Mouse (Mus musculus) C2C12 (cell line): ENCODE measurements around the gene Kmt2d. TPM values are rescaled to one million over a fixed set of nuclear protein-coding genes. Genes with fewer than 3 reads are reported as not detected.

ENCODE experiments used
- H3K27me3 ChIP-seq: one replicate; pipeline ENCODE4 v1.6.1; 2011; ENCODE audit not compliant: control insufficient read depth, insufficient read depth, insufficient read length
- H3K36me3 ChIP-seq: one replicate; pipeline ENCODE4 v1.6.1; 2011; ENCODE audit not compliant: control insufficient read depth, insufficient read depth
- H3K4me3 ChIP-seq: one replicate; pipeline ENCODE4 v1.5.1; 2011; ENCODE audit warnings: mild to moderate bottlenecking, control low read depth; ENCODE audit not compliant: poor library complexity, insufficient read depth, severe bottlenecking
- H3K79me2 ChIP-seq: one replicate; pipeline ENCODE4 v1.6.1; 2011; ENCODE audit not compliant: control insufficient read depth, insufficient read depth
- H3K79me3 ChIP-seq: one replicate; pipeline ENCODE4 v1.6.1; 2011; ENCODE audit warnings: low read depth, control low read depth
- H3ac ChIP-seq: one replicate; pipeline ENCODE3; 2011; ENCODE audit warnings: low read depth; ENCODE audit not compliant: control insufficient read depth, insufficient read length
- CEBPB ChIP-seq: IDR thresholded peaks from one replicate; pipeline ENCODE4 v1.6.1; 2011; ENCODE audit warnings: low read depth, mild to moderate bottlenecking, control low read depth, moderate library complexity
- CTCF ChIP-seq: IDR thresholded peaks from one replicate; pipeline ENCODE4 v1.5.1; 2011; ENCODE audit not compliant: control insufficient read depth, insufficient read depth, insufficient read length
- FOSL1 ChIP-seq: IDR thresholded peaks from one replicate; pipeline ENCODE4 v1.8.0; 2011; ENCODE audit warnings: mild to moderate bottlenecking, low read length; ENCODE audit not compliant: poor library complexity, insufficient read depth, severe bottlenecking
- MAX ChIP-seq: IDR thresholded peaks from one replicate; pipeline ENCODE4 v1.6.1; 2011; ENCODE audit warnings: mild to moderate bottlenecking, control low read depth
- MYOD1 ChIP-seq: IDR thresholded peaks from one replicate; pipeline ENCODE4 v1.6.1; 2011; ENCODE audit warnings: low read depth; ENCODE audit not compliant: control insufficient read depth, insufficient read length
- MYOG ChIP-seq: IDR thresholded peaks from one replicate; pipeline ENCODE4 v1.6.1; 2011; ENCODE audit not compliant: control insufficient read depth, insufficient read length; ENCODE audit errors: extremely low read depth
- USF1 ChIP-seq: IDR thresholded peaks from one replicate; pipeline ENCODE4 v1.6.1; 2011; ENCODE audit warnings: low read depth, mild to moderate bottlenecking, control low read depth, moderate library complexity
- polyA plus RNA-seq: library from polyadenylated mRNA; unstranded; fragments of >200 nt; fragmentation: generic; extraction: Trizol; gene quantifications from one replicate; pipeline ENCODE4 v1.2.1, GENCODE M21; 2012; ENCODE audit warnings: missing spikeins

The Kmt2d gene
- polyA plus RNA-seq, 1 experiment = 23.8 TPM

GRCm38 (mm10) chr15:98914903-98915302 lies 43.9 kb upstream of the Kmt2d start:
- no peak overlapping the region for H3ac ChIP-seq
- peaks cover 34% of the 10 kb centered on the region for H3K79me2 ChIP-seq
- no peaks in the 10 kb centered on the region for H3K79me3 ChIP-seq
- H3K36me3 ChIP-seq = peaks cover 41% of the 10 kb centered on the region
- no peak overlapping the region for H3K4me3 ChIP-seq
- TF ChIP-seq FOSL1 = no peak
- TF ChIP-seq CTCF = no peak
- no peak for TF ChIP-seq MAX
- TF ChIP-seq CEBPB = no peak
- no peak for TF ChIP-seq USF1
- no peak for TF ChIP-seq MYOD1
- no peak for TF ChIP-seq MYOG
- no peaks in the 10 kb centered on the region for H3K27me3 ChIP-seq

GRCm38 (mm10) chr15:98904692-98905091 lies 33.7 kb upstream of the Kmt2d start:
- Histone ChIP-seq H3K79me2 (no peaks in the 10 kb centered on the region), H3K36me3 (peaks cover 11% of the 10 kb centered on the region), H3K4me3 (no peak overlapping the region), H3K79me3 (no peaks in the 10 kb centered on the region), H3ac (no peak overlapping the region), H3K27me3 (no peaks in the 10 kb centered on the region)
- TF ChIP-seq USF1 (no peak), CTCF (peak; percentile 66)

- Histone ChIP-seq H3K4me3 (no peak overlapping the region), H3ac (no peak overlapping the region), H3K79me3 (no peaks in the 10 kb centered on the region), H3K27me3 (peaks cover 7% of the 10 kb centered on the region), H3K36me3 (no peaks in the 10 kb centered on the region), H3K79me2 (no peaks in the 10 kb centered on the region)
- TF ChIP-seq CTCF (no peak), MAX (no peak), USF1 (no peak), FOSL1 (no peak), MYOD1 (no peak), CEBPB (no peak), MYOG (no peak)
These were observed 31.6 kb upstream of the Kmt2d start for GRCm38 (mm10) chr15:98902600-98902999.

- TF ChIP-seq FOSL1 (no peak), MYOD1 (no peak), MYOG (no peak), CEBPB (no peak), USF1 (no peak), CTCF (no peak), MAX (no peak)
- Histone ChIP-seq H3K27me3 (peaks cover 11% of the 10 kb centered on the region), H3K4me3 (no peak overlapping the region), H3K36me3 (no peaks in the 10 kb centered on the region), H3K79me2 (no peaks in the 10 kb centered on the region), H3K79me3 (no peaks in the 10 kb centered on the region), H3ac (no peak overlapping the region)
These were observed 30.5 kb upstream of the Kmt2d start for GRCm38 (mm10) chr15:98901530-98901929.

GRCm38 (mm10) chr15:98897928-98898800 lies 27.2 kb upstream of the Kmt2d start, which contains the start of gene Dhh:
Gene Dhh (minus strand): TSS chr15:98898540.
- Histone ChIP-seq H3ac (no peak within 1 kb of the TSS), H3K79me2 (no peaks in the 10 kb centered on the region), H3K27me3 (peaks cover 15% of the 10 kb centered on the region), H3K36me3 (no peaks in the 10 kb centered on the region), H3K4me3 (no peak within 1 kb of the TSS), H3K79me3 (no peaks in the 10 kb centered on the region)
- TF ChIP-seq MYOD1 (no peak), FOSL1 (no peak), USF1 (no peak), MAX (no peak), CTCF (no peak)
